Mouse (Mus musculus) embryonic stem cell, embryonic (primary cell): ENCODE data around the gene Cox6a2.
"Not testable (repeated sequence)": the region's sequence is repeated elsewhere in the genome, so short reads cannot be mapped to it uniquely, and the experiment has no call there.

Experiments used
- CTCF ChIA-PET, 4 experiments: fragments of 300-600 bp in 2 of 4; fragments of 350-600 bp in 2 of 4; sonication (Branson Sonifier 250); formaldehyde crosslinking; loops; one replicate each; lab custom pipeline; 2022; ENCODE audit warnings: inconsistent platforms in 2 of 4; lab: Charles Lee
- POLR2A ChIA-PET, 4 experiments: fragments of 300-600 bp in 2 of 4; fragments of 350-600 bp in 2 of 4; sonication (Branson Sonifier 250); formaldehyde crosslinking; loops; one replicate each; lab custom pipeline; 2022; ENCODE audit warnings: antibody characterized with exemption in 4 of 4, inconsistent platforms in 1 of 4; lab: Charles Lee

Cox6a2 gene

GRCm38 (mm10) chr7:128180546-128180945, 25.6 kb downstream of the Cox6a2 start:
- ChIA-PET POLR2A (interaction anchor here in 1 of 4 experiments (0.5 kb wide), 1 partner anchor 94 kb away, joined by 3 read pairs; no protein-coding TSS in a partner anchor), CTCF (interaction anchor here in 1 of 4 experiments (0.6 kb wide), 1 partner anchor 136 kb away, joined by 4 read pairs; no protein-coding TSS in a partner anchor)

GRCm38 (mm10) chr7:128180126-128180525, 26.1 kb downstream of the Cox6a2 start:
- POLR2A ChIA-PET: no interaction called here

GRCm38 (mm10) chr7:128178385-128178784, 27.8 kb downstream of the Cox6a2 start:
- POLR2A ChIA-PET: interaction anchor here in 1 of 4 experiments (1.4 kb wide), 1 partner anchor 168 kb away, joined by 3 read pairs; no protein-coding TSS in a partner anchor
- CTCF ChIA-PET: no interaction called here

More at GRCm38 (mm10) chr7:128180126-128180525, 26.1 kb downstream of the Cox6a2 start:
- CTCF ChIA-PET: interaction anchor here in 1 of 4 experiments (0.6 kb wide), 1 partner anchor 136 kb away, joined by 4 read pairs; no protein-coding TSS in a partner anchor

- ChIA-PET CTCF (interaction anchor here in 1 of 4 experiments (0.6 kb wide), 1 partner anchor 252 kb away, joined by 3 read pairs; no protein-coding TSS in a partner anchor), POLR2A (interaction anchor here in 1 of 4 experiments (0.6 kb wide), 1 partner anchor 163 kb away, joined by 4 read pairs; no protein-coding TSS in a partner anchor)
Observed at GRCm38 (mm10) chr7:128169996-128170395, 36.2 kb downstream of the Cox6a2 start.

GRCm38 (mm10) chr7:128166391-128166790, 39.8 kb downstream of the Cox6a2 start:
- ChIA-PET POLR2A (interaction anchor here in 1 of 4 experiments (0.6 kb wide), 1 partner anchor 96 kb away, joined by 3 read pairs; no protein-coding TSS in a partner anchor), CTCF (no interaction called here)

GRCm38 (mm10) chr7:128164001-128164400, 42.2 kb downstream of the Cox6a2 start:
- POLR2A ChIA-PET: interaction anchor here in 1 of 4 experiments (1.2 kb wide), 1 partner anchor 13 kb away, joined by 3 read pairs; no protein-coding TSS in a partner anchor

GRCm38 (mm10) chr7:128158688-128159354, 47.4 kb downstream of the Cox6a2 start:
- CTCF ChIA-PET, POLR2A ChIA-PET: not testable (repeated sequence)

More at GRCm38 (mm10) chr7:128164001-128164400, 42.2 kb downstream of the Cox6a2 start:
- CTCF ChIA-PET: no interaction called here
